Mouse (Mus musculus) Patski (cell line): ENCODE results near the gene Ip6k1. TPM values are rescaled to one million over a fixed set of nuclear protein-coding genes. Genes with fewer than 3 reads are reported as not detected.

Source experiments
- ATAC-seq: fragments of 100-300 bp; one replicate; pipeline ENCODE4 v1.8.0; 2021
- CTCF ChIA-PET: fragments of 350-600 bp; sonication (Branson Sonifier 250); formaldehyde crosslinking; loops from one replicate; lab custom pipeline; 2022; ENCODE audit warnings: inconsistent platforms; lab: Charles Lee
- POLR2A ChIA-PET: fragments of 350-600 bp; sonication (Branson Sonifier 250); formaldehyde crosslinking; loops from one replicate; lab custom pipeline; 2022; ENCODE audit warnings: antibody characterized with exemption, inconsistent platforms; lab: Charles Lee
- DNase-seq: peaks from one replicate; pipeline ENCODE4 v3.0.0-alpha.2; 2011; ENCODE audit warnings: low read depth, low spot score
- H3K27me3 ChIP-seq: fragments of 371-371 bp; one replicate; pipeline ENCODE4 v1.5.1; 2021
- CTCF ChIP-seq: fragments of 100-300 bp; IDR thresholded peaks from one replicate; pipeline ENCODE4 v1.5.1; 2021
- in situ Hi-C: fragments of 300-500 bp; cut with MboI; formaldehyde crosslinking; loops from 3 replicates; pipeline ENCODE4 v1.11.1; 2018; ENCODE audit warnings: low pct_unique_long_range_greater_than_20kb, mixed read lengths
- polyA plus RNA-seq: library from polyadenylated mRNA; unstranded; gene quantifications from one replicate; pipeline ENCODE4 v1.2.3, GENCODE M21; 2021

Gene Ip6k1
- polyA plus RNA-seq, 1 experiment from 2014 or later, result 83.8 TPM

- no peaks in the 10 kb centered on the region for H3K27me3 ChIP-seq
- ChIA-PET POLR2A (interaction anchor here (1.5 kb wide), 1 partner anchor 8 kb away, joined by 3 read pairs; no protein-coding TSS in a partner anchor), CTCF (interaction anchor here (0.9 to 1.3 kb wide), 2 partner anchors 89 to 102 kb away, joined by 3 read pairs; partner anchors contain the start of gene Amigo3)
- no peak for TF ChIP-seq CTCF
- DNase-seq, result no peak
- in situ Hi-C loops, result loop anchor here (5.0 kb wide), 2 partner anchors 57 to 93 kb away; partner anchors contain the start of gene Mst1r
- no peak for ATAC-seq
These were observed 37.6 kb upstream of the Ip6k1 start for GRCm38 (mm10) chr9:107964681-107965080.

GRCm38 (mm10) chr9:107966676-107967075 is 35.6 kb upstream of the Ip6k1 start:
- CTCF ChIA-PET, result interaction anchor here (1.1 to 1.4 kb wide), 2 partner anchors 60 to 62 kb away, joined by 3 to 4 read pairs; partner anchors contain the start of gene Mst1r

GRCm38 (mm10) chr9:107967437-107967836 is 34.9 kb upstream of the Ip6k1 start:
- TF ChIP-seq CTCF, result no peak

More at GRCm38 (mm10) chr9:107966676-107967075, 35.6 kb upstream of the Ip6k1 start:
- TF ChIP-seq CTCF, result no peak
- in situ Hi-C loops, result loop anchor here (5.0 kb wide), 1 partner anchor 91 kb away; no protein-coding TSS in a partner anchor
- no peak for DNase-seq
- no peaks in the 10 kb centered on the region for H3K27me3 ChIP-seq
- no peak for ATAC-seq
- POLR2A ChIA-PET, result no interaction called here

GRCm38 (mm10) chr9:107968531-107968930 is 33.8 kb upstream of the Ip6k1 start:
- ATAC-seq (no peak), DNase-seq (no peak)
- H3K27me3 ChIP-seq, result no peaks in the 10 kb centered on the region
- in situ Hi-C loops, result loop anchor here (5.0 kb wide), 1 partner anchor 89 kb away; no protein-coding TSS in a partner anchor
- TF ChIP-seq CTCF, result no peak
- ChIA-PET CTCF (interaction anchor here (1.0 kb wide), 1 partner anchor 85 kb away, joined by 3 read pairs; the partner anchor contains the start of gene Amigo3), POLR2A (no interaction called here)

More at GRCm38 (mm10) chr9:107967437-107967836, 34.9 kb upstream of the Ip6k1 start:
- no peak for DNase-seq
- ChIA-PET POLR2A (no interaction called here), CTCF (interaction anchor here (1.1 to 1.4 kb wide), 2 partner anchors 60 to 63 kb away, joined by 3 to 4 read pairs; partner anchors contain the start of gene Mst1r)
- ATAC-seq, result no peak
- no peaks in the 10 kb centered on the region for H3K27me3 ChIP-seq
- in situ Hi-C loops, result loop anchor here (5.0 kb wide), 1 partner anchor 90 kb away; no protein-coding TSS in a partner anchor

GRCm38 (mm10) chr9:107970311-107970710 is 32.0 kb upstream of the Ip6k1 start:
- CTCF ChIA-PET, result no interaction called here
- no peaks in the 10 kb centered on the region for H3K27me3 ChIP-seq
- in situ Hi-C loops, result no loop called here
- POLR2A ChIA-PET, result no interaction called here
- DNase-seq (no peak), ATAC-seq (no peak)
- no peak for TF ChIP-seq CTCF

- POLR2A ChIA-PET, result interaction anchor here (0.5 to 1.3 kb wide), 3 partner anchors 8 to 141 kb away, joined by 3 read pairs; no protein-coding TSS in a partner anchor
- ATAC-seq (no peak), DNase-seq (no peak)
- TF ChIP-seq CTCF, result no peak
- H3K27me3 ChIP-seq, result no peaks in the 10 kb centered on the region
- CTCF ChIA-PET, result interaction anchor here (1.0 to 1.2 kb wide), 2 partner anchors 15 to 68 kb away, joined by 3 read pairs; no protein-coding TSS in a partner anchor
- in situ Hi-C loops, result no loop called here
These were observed 30.4 kb upstream of the Ip6k1 start for GRCm38 (mm10) chr9:107971690-107972541.

GRCm38 (mm10) chr9:107974491-107975171 is 27.7 kb upstream of the Ip6k1 start:
- ChIA-PET POLR2A (interaction anchor here (0.7 kb wide), 2 partner anchors 9 to 228 kb away, joined by 9 to 12 read pairs; no protein-coding TSS in a partner anchor), CTCF (interaction anchor here (0.7 to 2.5 kb wide), 4 partner anchors 8 to 12 kb away, joined by 3 to 12 read pairs (median 3); partner anchors contain the start of genes Gm20661 and Inka1)
- no peak for ATAC-seq
- no peak for DNase-seq
- no peaks in the 10 kb centered on the region for H3K27me3 ChIP-seq
- in situ Hi-C loops, result no loop called here
- TF ChIP-seq CTCF, result no peak

GRCm38 (mm10) chr9:107975399-107976386 is 26.6 kb upstream of the Ip6k1 start, which contains the start of gene Uba7:
Gene Uba7 (plus strand): TSS chr9:107975505.
- POLR2A ChIA-PET, result interaction anchor here (1.0 to 1.6 kb wide), 2 partner anchors 8 to 27 kb away, joined by 3 to 4 read pairs; partner anchors contain the start of gene Ip6k1

GRCm38 (mm10) chr9:107978815-107979214 is 23.5 kb upstream of the Ip6k1 start:
- no peak for TF ChIP-seq CTCF
- in situ Hi-C loops, result no loop called here
- ATAC-seq, result no peak
- H3K27me3 ChIP-seq, result no peaks in the 10 kb centered on the region
- POLR2A ChIA-PET, result no interaction called here
- CTCF ChIA-PET, result no interaction called here
- DNase-seq, result no peak

More at GRCm38 (mm10) chr9:107975399-107976386, 26.6 kb upstream of the Ip6k1 start, which contains the start of gene Uba7:
- DNase-seq (no peak), ATAC-seq (peak; percentile 73)
- no peak for TF ChIP-seq CTCF
- no peaks in the 10 kb centered on the region for H3K27me3 ChIP-seq
- CTCF ChIA-PET, result interaction anchor here (0.9 to 2.5 kb wide), 5 partner anchors 10 to 77 kb away, joined by 3 to 12 read pairs (median 5); partner anchors contain the start of genes Amigo3 and Inka1
- in situ Hi-C loops, result no loop called here
